Mouse (Mus musculus): ENCODE measurements around the gene Zfp423.
A peak's percentile ranks its signal among the peaks of the same experiment; 100 is the strongest.

Zfp423 gene

DNA sequence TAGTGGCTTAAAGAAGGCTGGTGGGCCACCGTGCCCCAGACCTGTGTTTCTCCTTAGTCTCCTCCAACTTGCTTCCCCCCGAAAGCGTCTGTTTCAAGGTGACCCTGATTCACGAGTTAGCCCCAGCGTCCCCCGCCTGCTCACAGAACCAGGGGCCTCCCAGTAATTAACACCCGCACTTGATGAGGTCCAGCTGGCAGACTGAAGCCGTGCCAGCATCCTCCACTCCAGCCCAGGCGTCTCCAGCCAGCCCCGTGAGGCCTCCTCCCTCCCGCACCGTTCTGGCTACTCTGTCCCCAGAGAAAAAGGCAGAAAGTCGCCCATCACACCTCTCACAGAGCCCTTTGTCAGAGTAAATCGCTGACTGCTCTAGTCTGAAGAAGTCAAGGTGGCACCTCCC lies 213.3 kb downstream of the Zfp423 start:
- no peak for DNase-seq (ENCODE audit: low read depth, low spot score)

DNA sequence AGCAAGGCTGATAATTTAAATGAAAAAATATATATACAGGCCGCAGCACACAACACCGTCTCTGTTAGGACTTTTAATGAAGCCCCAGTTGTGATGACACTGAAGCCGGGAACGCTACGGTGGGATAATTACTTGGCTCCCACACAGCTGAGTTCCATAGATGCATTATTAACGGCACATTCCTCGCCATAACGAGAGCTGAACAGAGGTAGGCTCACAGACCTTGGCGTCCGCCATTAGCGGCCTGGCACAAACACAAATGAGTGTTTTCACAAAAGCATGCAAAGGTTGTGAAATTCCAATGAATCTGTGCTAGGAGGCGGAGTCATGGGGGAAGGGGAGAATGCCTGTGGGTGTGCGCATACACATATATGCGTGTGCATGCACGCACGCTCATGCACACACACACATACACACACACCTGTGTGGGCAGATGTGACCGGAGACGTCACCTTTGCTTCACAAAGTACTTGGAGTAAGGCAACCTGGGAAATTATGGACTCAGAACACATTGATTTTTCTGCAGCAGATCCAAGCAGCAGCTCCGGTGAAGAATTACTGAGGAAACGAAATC lies 214.2 kb downstream of the Zfp423 start:
- DNase-seq (ENCODE audit: low read depth, low spot score): no peak

DNA sequence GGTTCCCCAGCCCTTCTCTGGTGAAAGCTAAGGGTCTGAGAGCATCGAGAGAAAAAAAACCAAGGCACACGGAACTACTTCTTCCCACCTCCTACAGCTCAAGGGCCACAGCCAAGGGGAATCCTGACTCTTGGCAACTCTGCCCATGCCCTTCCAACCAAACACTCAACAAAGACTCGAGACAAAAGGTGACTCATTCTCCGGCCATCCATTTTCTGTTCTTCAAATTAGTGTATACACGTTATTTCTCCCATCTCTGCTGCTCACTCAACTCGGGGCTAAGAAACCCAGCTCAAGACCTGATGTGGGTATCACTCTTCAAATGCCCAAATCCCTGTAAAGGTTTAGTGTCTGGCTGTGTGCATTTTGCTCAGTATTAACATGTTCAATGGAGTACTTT lies 214.8 kb downstream of the Zfp423 start:
- no peak for DNase-seq (ENCODE audit: low read depth, low spot score)

DNA sequence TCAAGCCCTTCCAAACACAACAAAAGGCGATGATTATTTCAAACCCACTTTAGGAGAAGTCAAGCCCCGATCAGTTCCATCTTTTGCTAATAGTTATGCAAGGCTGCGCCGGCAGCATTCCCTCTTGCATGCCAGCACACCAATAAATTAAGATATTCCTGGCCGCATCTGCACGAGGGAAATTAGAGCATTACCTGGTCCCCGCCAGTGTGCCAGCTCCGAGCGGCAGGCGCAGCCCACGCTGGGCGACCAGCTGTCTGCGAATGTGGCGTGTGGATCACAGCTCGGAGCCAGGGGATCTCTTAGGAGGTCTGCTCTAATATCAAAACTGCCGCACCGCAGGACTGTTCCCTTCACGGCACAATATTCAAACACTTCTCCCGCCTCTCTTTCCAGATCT lies 217.4 kb downstream of the Zfp423 start:
- DNase-seq (ENCODE audit: low read depth, low spot score): no peak

DNA sequence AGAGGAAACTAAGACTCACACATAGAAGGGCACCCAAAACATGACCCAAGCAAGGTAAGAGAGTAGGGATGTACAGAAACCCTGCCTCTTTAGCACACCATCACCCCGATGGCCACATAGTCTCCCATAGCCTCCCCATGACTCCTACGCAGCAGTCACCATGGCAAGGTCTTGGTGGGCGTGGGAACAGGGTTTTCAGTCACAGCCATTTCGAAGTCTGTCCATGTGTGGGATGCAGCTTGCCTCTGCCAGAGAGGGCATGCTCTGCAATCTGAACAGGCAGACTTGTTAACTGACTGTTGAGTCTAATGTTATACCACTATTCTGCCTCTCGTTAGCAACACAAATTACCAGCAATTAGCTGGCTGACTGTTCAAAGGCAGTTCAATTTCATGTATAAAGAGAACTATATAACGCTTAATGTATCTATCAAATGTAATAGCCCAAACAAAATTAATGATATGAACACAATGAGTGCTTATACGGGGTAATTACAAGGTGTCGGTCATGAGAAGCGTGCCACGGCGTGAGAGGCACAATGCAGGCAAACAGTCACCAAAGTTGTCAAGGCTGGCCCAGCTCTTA lies 218.4 kb downstream of the Zfp423 start:
- no peak for DNase-seq (ENCODE audit: low read depth, low spot score)

DNA sequence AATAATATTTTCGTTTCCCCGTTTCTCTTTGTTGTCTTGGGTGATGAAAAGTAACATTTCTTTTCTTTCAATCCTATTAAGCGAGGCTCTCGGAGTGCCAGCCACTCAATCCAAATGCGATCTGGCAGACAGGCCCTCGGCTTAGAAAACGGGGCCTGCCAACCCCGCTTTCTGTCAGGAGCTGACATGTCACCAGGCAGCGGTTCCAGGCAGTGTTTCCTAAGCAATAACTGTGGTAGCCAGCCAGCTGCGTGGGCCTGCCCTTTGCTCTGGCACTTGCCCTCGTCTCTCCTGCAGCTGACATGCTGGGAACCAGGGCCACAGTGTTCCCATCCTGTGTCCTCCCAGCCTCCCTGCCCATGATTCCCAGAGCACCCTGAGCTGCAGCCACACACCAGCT lies 221.5 kb downstream of the Zfp423 start:
- no peak for DNase-seq (ENCODE audit: low read depth, low spot score)

DNA sequence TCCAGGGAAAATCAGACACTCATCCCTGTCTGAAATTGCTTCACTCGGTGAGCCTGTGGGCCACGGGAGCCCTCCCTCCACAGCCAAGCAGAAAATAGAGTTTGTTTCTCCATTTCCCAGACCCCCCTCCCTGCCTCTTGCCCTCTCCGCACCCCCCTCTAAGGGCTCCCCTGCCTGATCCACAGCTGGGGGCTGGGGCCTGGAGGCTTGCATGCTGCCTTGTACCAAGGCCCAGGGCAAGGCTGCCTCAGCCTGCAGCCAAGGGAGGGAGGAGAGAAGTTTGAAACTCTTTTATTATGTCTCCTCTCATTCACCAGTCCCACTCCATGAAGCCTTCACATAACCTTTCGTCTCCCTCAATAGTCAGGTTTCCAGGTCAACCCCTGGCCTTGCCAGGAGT lies 224.5 kb downstream of the Zfp423 start:
- no peak for DNase-seq (ENCODE audit: low read depth, low spot score)

DNA sequence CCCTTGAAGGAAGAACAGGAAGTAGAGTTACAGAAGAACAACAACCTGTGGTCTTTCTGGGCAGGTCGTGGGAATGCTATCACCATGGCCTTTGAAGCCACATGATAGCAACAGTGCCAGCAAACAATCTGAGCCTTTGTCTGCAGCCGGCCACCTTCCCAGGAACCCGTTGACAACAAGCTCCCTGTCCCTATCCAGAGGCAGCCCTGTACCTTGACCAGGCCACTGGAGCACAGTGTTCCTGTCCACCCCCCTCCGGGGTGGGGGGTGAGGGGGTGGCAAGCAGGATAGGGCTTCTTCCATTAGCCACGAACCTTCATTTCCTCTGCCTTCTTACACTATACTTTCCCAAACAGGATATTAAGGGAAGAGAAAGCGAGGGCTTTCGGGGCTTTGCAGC lies 224.9 kb downstream of the Zfp423 start:
- DNase-seq (ENCODE audit: low read depth, low spot score): no peak

DNA sequence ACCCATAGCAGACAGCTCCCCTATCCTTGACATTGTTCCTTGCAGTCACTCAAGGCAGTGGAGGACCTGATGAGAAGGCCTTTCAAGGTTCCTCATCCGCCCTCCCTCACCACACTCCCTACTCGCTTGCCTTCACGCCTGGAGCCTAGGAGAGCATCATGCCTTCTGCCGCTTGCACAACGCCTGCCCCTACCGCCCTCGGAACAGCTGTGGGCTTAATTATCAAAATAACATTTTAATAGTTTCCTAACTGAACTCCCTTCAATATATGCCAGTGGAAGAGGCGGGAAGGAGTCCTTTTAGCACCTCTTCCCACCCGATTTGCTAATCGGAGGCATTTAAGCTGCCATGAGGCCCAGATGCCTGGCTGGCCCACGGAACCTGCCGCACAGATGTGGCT lies 228.3 kb downstream of the Zfp423 start:
- no peak for DNase-seq (ENCODE audit: low read depth, low spot score)

DNA sequence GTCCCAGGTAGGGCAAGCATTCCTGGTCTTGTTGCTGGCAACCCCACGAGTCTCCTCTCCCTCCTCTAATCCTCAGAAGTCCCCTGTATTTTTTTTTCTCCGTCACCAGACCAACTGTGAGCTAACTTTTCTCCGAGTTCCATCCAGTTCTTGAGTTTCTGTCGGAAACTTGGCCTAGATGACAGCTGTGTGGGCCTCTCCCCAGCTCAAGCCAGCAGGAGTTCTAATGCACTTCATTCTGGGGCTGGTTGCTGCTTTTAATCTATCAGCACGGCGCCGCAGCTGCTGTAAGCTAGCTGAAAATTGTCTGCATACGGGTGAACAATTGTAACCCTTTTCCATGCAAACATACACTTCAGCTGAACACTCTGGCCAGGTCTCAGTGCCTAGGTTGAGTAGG lies 236.4 kb downstream of the Zfp423 start:
- no peak for DNase-seq (ENCODE audit: low read depth, low spot score)

DNA sequence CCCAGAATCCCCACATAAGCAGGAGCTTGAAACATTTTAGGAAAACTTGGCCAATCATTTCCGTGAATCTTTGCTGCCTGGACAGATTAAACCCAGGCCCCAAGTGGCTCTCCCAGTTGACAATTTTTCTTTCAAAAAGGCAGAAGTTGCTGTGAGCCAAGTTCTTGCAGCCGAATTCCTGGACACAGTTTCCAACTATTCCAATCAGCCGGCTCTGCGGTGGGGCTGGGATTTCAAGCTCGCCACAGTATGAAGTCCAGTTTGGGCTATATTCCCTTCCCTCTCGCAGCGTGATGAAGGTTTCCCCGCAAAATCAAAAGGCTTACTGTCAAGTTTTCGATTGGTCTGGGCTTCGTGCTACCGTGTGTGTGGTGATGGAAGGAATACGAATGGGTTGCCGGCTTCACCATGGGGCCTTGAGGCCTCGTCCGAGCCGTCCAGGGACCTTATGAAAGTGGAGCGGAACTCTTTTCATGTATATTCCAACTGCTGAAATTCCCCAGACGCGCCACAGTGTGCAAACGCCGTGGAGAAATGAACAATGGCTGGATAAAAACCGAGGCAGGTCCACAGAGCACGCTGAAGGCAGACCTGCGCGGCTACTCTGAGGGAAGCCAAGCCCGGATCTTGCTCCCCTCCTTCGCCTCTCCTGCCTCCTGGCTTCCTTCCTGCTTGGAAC lies 240.1 kb downstream of the Zfp423 start:
- no peak for DNase-seq (ENCODE audit: low read depth, low spot score)

DNA sequence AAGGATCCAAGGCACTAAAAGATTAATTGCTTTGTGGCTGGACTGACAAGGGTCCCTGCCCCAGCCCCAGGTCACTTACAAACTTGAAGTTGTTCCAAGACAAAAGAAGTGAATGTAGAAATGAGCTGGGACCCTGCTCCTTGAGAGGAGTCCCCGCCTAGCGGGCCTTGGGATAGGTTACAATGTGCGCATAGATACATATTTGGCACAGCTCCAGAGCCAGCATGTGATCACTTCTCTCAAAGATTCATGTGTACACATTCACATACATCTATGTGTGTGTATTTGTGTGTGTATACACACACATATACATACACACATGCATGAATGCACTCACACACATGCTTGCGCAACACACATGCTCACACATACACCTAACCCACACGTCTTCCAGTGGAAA lies 241.9 kb downstream of the Zfp423 start:
- no peak for DNase-seq (ENCODE audit: low read depth, low spot score)

DNA sequence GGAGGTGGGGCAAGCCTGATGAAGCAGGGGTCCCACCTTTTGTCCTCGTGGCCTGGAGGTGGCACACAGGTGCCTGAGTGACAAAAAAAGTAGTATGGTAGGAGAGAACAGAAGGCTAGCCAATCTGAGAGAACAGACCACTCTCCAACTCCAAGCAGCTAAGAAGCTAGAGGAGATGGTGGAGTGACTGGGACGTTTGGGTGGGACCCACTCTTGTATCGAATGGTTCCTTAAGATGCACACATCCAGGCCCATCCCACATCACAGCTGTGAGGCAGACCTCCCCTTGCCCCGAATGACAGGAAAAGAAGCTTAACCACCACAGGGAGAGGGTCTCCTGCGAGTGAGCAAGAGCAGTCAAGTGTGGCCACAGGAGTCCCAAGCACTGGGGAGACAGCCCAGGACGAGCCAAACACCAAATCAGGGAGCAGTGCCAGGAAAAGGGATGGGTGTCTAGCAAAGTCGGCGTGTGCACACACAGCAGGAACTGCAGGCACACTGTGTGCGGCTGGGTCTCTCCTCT lies 242.6 kb downstream of the Zfp423 start:
- DNase-seq (ENCODE audit: low read depth, low spot score): no peak

DNA sequence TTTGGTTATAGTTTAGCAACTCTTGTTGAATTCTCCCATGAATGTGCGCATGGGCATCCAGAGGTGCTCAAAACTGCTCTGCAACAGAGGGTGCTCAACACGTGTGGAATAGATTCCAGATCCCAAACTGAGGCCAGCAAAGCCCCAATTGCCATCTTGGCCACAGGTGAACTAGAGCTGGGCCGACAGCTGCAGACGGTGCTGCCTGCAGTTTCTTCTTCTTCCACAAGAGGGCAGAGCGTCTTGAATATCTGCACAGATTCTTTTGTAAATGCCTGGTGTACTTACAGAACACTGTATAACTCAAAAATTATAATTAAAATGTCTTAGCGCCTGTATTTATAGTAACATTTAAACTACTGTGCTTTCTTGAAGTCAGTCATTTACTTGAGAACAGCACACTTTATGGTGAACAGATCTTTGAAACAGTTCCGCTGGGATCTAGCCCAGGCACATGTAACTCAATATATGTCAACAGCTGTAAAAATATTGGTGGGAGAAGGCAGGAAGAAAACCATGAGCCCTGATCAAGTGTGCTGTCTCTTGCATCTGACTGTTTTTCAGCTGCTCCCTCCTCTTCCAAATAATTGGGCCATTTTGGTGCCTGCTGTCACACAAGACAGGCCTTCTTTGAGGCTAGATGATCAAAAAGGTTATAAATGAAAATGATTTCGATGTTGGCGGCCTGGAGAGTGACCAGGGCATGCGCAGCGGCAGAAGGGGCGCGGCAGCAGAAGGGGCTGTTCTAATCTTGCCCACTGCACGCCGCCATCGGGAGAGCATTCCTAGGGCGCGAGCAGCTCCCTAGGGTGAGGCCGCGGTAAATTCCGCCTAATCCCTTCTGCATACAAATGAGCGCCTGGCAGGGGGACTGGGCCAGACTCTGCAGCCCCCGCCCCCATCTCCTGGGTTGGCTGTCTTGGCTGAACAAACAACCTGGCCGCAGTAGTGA lies 243.4 kb downstream of the Zfp423 start:
- peak; percentile 21 for DNase-seq (ENCODE audit: low read depth, low spot score)

DNA sequence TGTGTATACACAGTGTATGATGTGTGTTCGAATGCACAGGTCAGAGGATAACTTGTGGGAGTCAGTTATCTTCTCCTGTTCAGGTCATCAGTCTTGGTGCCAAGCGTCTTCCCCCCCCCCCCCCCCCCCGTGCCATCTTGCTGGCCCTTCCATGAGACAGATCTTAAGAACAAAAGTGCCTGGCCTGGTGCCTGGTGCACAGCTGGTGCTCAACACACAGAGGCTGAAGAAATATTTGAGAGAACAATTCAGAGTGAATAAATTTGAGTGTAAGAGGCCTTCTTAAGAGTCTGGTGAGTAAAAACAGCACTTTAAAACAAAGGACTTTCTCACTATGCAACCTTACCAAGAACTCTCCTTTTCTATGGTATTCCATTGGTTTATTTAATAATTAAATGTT lies 245.4 kb downstream of the Zfp423 start:
- DNase-seq (ENCODE audit: low read depth, low spot score): no peak

DNA sequence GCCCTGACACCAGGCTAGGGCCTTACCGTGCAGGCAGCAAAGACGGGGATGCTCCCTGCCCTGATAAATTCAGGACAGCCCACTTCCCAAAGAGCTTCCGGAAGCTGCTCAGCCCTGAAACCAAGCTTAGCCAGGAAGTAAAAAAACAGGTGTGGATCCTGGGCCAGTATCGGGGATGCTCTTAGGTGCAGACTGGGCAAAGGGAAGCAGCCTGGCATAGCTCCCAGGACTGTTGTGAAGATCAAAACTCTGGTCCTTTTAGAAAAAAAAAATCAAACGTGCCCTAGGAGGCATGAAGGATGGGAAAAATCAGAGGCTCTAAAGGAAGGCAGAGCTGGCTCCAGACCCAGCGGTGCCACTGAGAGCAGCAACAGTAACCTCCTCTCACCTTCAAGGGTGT lies 247.4 kb downstream of the Zfp423 start:
- DNase-seq (ENCODE audit: low read depth, low spot score): no peak

DNA sequence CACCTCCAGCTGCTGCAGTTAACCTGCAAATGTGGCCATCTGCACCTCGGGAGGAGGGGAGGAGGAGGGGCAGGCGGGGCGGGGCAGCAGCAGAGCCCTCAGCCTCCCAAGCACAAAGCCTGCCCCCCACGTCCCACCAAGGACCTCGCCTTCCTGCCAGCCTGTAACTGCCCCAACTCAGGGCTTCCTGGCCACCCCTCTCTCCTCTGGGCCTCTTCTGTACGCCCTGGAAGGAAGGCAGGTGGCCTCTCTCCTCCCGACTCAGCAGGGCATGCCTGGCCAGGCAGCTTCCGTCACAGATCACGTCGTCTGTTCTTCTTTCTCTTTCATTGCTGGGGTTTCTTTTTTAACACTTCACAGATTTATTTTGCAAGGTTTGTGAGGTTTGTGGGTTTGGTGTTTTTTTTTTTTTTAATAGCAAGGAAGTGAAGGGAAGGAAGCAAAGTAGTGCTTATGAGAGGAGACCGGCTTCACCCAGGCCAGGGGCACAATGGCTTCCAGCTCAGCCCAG lies 251.2 kb downstream of the Zfp423 start:
- peak; percentile 10 for DNase-seq (ENCODE audit: low read depth, low spot score)

DNA sequence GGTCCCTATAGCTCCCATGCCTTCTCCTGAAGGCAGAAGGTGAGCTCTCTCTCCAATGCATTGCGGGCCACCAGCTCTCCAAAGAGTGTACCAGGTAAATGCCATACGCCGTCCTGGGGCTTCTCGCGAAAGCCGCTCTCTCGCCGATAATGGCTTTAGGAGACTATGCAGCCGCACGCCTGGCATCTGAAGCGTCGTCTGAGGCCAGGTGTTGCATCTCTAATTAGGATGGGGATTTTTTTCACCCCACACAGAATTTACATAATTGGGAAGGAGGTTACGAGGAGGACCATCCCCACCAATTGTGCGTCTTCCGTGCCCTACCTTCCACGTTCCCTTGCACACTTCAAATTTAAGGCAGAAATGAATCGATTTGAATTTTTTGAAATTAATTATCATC lies 252.2 kb downstream of the Zfp423 start:
- DNase-seq (ENCODE audit: low read depth, low spot score): no peak

DNA sequence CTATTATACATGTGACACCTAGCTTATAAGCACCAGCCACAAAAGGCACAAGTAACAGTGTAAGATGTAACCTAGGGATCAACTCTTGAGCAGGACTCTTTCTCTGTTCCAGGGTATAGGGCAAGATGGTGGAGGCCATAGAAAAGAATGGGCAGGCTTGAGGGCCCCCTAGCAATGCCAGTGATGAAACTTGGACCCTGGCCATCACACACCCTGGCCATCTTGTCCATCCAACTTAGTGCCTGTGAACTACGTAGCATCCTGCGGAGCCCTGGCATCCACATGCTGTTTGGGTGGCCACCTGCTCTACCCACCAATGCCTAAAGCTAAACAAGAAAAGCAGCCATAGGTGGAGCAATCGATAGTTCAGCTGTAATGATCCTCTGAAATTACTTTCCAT lies 254.6 kb downstream of the Zfp423 start:
- DNase-seq (ENCODE audit: low read depth, low spot score): no peak

DNA sequence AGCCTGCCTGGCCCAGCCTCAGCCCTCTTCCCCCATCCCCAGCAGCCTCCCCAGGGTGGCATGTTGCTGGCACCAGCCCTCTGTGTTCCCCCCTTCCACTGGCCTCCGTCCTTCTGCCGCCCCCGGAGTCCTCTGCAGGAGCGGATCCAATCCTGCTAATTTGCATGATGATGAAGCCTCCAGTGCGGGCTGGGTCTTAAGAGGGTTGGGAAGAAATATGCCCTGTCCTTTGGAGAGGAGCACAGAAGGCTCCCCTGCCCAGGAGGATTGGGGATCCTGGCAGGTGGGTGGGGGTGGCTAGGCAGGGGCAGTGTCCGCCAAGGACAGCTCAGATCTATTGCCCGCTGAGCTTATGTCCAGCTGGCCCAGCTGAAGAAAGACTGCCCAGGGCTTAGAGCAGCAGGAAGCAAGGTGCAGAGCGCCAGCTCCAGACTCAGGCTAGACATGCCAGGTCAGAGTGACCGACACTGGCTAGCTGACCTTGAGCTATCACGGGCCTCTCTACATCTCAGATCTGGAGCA lies 256.5 kb downstream of the Zfp423 start:
- no peak for DNase-seq (ENCODE audit: low read depth, low spot score)

DNA sequence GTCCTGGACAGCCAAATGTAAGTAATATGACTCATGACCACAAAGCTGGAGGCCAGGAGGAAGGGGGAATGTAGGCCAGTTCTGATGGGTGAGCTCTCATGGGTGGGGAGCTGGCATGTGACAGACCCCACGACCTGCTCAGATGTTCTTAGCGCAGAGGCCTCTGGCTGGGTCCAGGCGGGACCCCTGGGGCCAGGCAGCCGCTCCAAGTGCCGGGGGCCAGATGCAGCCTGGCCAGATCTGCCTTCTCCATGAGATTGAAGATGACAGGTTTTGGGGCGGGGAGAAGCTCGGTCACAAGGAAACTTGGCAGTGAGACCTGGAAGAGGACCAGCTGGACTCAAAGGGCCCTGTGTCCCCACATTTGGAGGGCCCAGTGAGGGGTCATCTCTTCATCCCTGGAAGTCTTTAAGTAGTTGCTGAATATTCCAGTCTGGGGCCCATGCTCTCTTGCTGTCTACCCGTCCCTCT lies 257.3 kb downstream of the Zfp423 start:
- no peak for DNase-seq (ENCODE audit: low read depth, low spot score)

DNA sequence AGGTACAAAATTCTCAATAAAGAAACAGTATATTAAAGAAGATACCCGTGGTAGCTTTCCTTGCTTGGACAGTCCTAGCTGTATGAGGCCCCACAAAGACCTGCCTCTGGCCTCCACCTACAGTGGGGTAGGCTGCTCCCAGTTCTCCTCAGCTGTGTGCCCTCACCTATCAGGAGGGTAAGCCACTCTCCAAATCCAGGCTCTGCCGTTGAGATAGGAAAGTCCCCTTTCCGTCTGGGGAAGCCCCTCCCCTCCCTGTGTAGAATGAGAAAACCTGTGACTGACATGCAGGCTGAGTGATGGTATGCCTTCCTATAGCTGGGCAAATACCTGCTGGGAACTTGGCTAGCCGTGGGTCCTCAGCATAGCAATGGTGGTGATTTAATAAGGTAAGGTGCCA lies 257.8 kb downstream of the Zfp423 start:
- DNase-seq (ENCODE audit: low read depth, low spot score): no peak
